Comparison of ENCODE assay signal across 13 mouse cellular contexts in genomic region chr11:105968948-105969347, GRCm38 (mm10). TPM values are rescaled to one million over a fixed set of nuclear protein-coding genes. Genes with fewer than 3 reads are reported as not detected.
A peak's percentile ranks its signal among the peaks of the same experiment; 100 is the strongest.
DNase-seq lines count a peak whose midpoint lies in the region; ATAC-seq and TF ChIP-seq lines count a peak whose summit lies in the region.
"Had no signal": no experiment of that assay in that cellular context is flagged by ENCODE, and none has a peak within 500 bp of the region (broad histone marks: within the 10 kb centered on the region; RNA-seq: fewer than 3 reads in every experiment).

No protein-coding gene starts in this region.

- WGBS in kidney, embryonic 14.5 days = 58% methylated on average over 10 of the region's 10 CpGs
- 44% methylated on average over 10 of the region's 10 CpGs for WGBS in embryonic facial prominence, embryonic 15.5 days
- WGBS in midbrain, embryonic 13.5 days = 47% methylated on average over 10 of the region's 10 CpGs

- intact Hi-C loops in left cerebral cortex, adult 2 months (cut with DNase I) = loop anchor here (1.0 kb wide), 1 partner anchor 42 kb away; no protein-coding TSS in a partner anchor

- DNase-seq in kidney, adult 18-20 months = peak; percentile 13
- no peak for DNase-seq in frontal cortex, postnatal 36 days (ENCODE audit: low spot score in 2 of 2)
- no peak for DNase-seq in left cerebral cortex, adult 2 months (ENCODE audit: extremely low spot score in 1 of 2, low spot score in 2 of 2)
- DNase-seq: right cerebral cortex, postnatal 25 days had no signal

- no peaks in the 10 kb centered on the region for H3K9me3 ChIP-seq in kidney, embryonic 14.5 days (ENCODE audit: control insufficient read depth, low read length)
- no peaks in the 10 kb centered on the region for H3K9me3 ChIP-seq in embryonic facial prominence, embryonic 15.5 days (replicated peaks)
- H3K9me3 ChIP-seq in midbrain, embryonic 13.5 days = no peaks in the 10 kb centered on the region

- ATAC-seq in kidney, embryonic 14.5 days (ENCODE audit: low FRiP score, low TSS enrichment) = no peak
- ATAC-seq in embryonic facial prominence, embryonic 15.5 days (ENCODE audit: insufficient number of reproducible peaks, low FRiP score, low TSS enrichment, low read depth) = no peak
- no peak for ATAC-seq in midbrain, embryonic 13.5 days
- ATAC-seq: activated CD4-positive, CD25-positive, alpha-beta regulatory T cell, adult 4 months had no signal

- H3K27me3 ChIP-seq in kidney, embryonic 14.5 days (ENCODE audit: control insufficient read depth, insufficient read depth, low read length) = peaks cover 39% of the 10 kb centered on the region
- H3K27me3 ChIP-seq in embryonic facial prominence, embryonic 15.5 days = peaks cover 40% of the 10 kb centered on the region
- peaks cover 50% of the 10 kb centered on the region for H3K27me3 ChIP-seq in midbrain, embryonic 13.5 days

- H3K4me2 ChIP-seq in kidney, embryonic 14.5 days (replicated peaks; ENCODE audit: low read depth, low read length) = no peak overlapping the region
- H3K4me2 ChIP-seq in embryonic facial prominence, embryonic 15.5 days (replicated peaks) = 0 out of 2 replicates have a peak overlapping the region, but pooled peaks have one; percentile 94
- H3K4me2 ChIP-seq in midbrain, embryonic 13.5 days (replicated peaks) = peak overlapping the region; percentile 88

- no peak for TF ChIP-seq CTCF in left cerebral cortex, adult 2 months (IDR thresholded peaks at IDR 0.05)

- H3K36me3 ChIP-seq in kidney, embryonic 14.5 days (ENCODE audit: control insufficient read depth, insufficient read depth, low read length) = no peaks in the 10 kb centered on the region
- no peaks in the 10 kb centered on the region for H3K36me3 ChIP-seq in embryonic facial prominence, embryonic 15.5 days
- no peaks in the 10 kb centered on the region for H3K36me3 ChIP-seq in midbrain, embryonic 13.5 days

- 0 out of 2 replicates have a peak, but pooled peaks cover 8% of the 10 kb centered on the region for H3K4me1 ChIP-seq in kidney, embryonic 14.5 days (ENCODE audit: control insufficient read depth, insufficient read depth, low read length)
- H3K4me1 ChIP-seq in brown adipose tissue, adult 24 weeks (ENCODE audit: control insufficient read depth, insufficient read depth, insufficient read length, low read length) = 0 out of 2 replicates have a peak, but pooled peaks cover 2% of the 10 kb centered on the region
- H3K4me1 ChIP-seq in embryonic facial prominence, embryonic 15.5 days = peaks cover 16% of the 10 kb centered on the region
- H3K4me1 ChIP-seq in midbrain, embryonic 13.5 days (replicated peaks) = peaks cover 16% of the 10 kb centered on the region

- H3K4me3 ChIP-seq in kidney, embryonic 14.5 days (ENCODE audit: low read length) = no peak overlapping the region
- peak overlapping the region; percentile 60 for H3K4me3 ChIP-seq in brown adipose tissue, adult 24 weeks (ENCODE audit: insufficient read depth, low read depth, low read length)
- H3K4me3 ChIP-seq in embryonic facial prominence, embryonic 15.5 days (replicated peaks) = no peak overlapping the region
- H3K4me3 ChIP-seq in midbrain, embryonic 13.5 days (replicated peaks) = no peak overlapping the region
- H3K4me3 ChIP-seq in left cerebral cortex, adult 2 months = no peak overlapping the region

- H3K27ac ChIP-seq in kidney, embryonic 14.5 days (ENCODE audit: low read depth, low read length) = no peak overlapping the region
- 0 out of 2 replicates have a peak overlapping the region, but pooled peaks have one; percentile 9 for H3K27ac ChIP-seq in brown adipose tissue, adult 24 weeks (replicated peaks; ENCODE audit: low read depth, low read length)
- H3K27ac ChIP-seq in embryonic facial prominence, embryonic 15.5 days (replicated peaks) = no peak overlapping the region
- H3K27ac ChIP-seq in midbrain, embryonic 13.5 days = no peak overlapping the region
- no peak overlapping the region for H3K27ac ChIP-seq in left cerebral cortex, adult 2 months

- H3K9ac ChIP-seq in kidney, embryonic 14.5 days (ENCODE audit: low read depth, low read length) = no peak overlapping the region
- no peak overlapping the region for H3K9ac ChIP-seq in embryonic facial prominence, embryonic 15.5 days
- peak overlapping the region; percentile 63 for H3K9ac ChIP-seq in midbrain, embryonic 13.5 days (replicated peaks)

RNA-seq across cellular contexts. Expression of gene Ace, which starts 1.2 kb away (rescaled TPM):
- 1.4 and 4.8 TPM in 2 replicates for polyA plus RNA-seq in kidney, embryonic 14.5 days (2014; fragmentation: Nextera tagmentation; extraction: Ambion mirVana)
- polyA plus RNA-seq in brown adipose tissue, adult 24 weeks (2012; ENCODE audit: insufficient read depth, insufficient read length, missing spikeins) = 13.6 and 14.6 TPM in 2 replicates
- 1.0 and 1.3 TPM in 2 replicates for polyA plus RNA-seq in embryonic facial prominence, embryonic 15.5 days (2015; fragmentation: Nextera tagmentation; extraction: Ambion mirVana)
- 1.5 and 1.8 TPM in 2 replicates for polyA plus RNA-seq in midbrain, embryonic 13.5 days (2015; fragmentation: Nextera tagmentation; extraction: Ambion mirVana)
- 10 to 100 TPM in 1 of 2 experiments, 1 to 10 TPM in 1; 9.1 to 13.0 TPM for total RNA-seq in left cerebral cortex, adult 2 months (2021)
- total RNA-seq: granulocyte monocyte progenitor cell, adult 5-6 weeks had no signal

RNA-seq across cellular contexts. Expression of gene Cyb561, which starts 15.8 kb away (rescaled TPM):
- polyA plus RNA-seq in kidney, embryonic 14.5 days (2014; fragmentation: Nextera tagmentation; extraction: Ambion mirVana) = 16.9 and 25.2 TPM in 2 replicates
- polyA plus RNA-seq in brown adipose tissue, adult 24 weeks (2012; ENCODE audit: insufficient read depth, insufficient read length, missing spikeins) = 1.1 and 2.3 TPM in 2 replicates
- 29.5 and 34.6 TPM in 2 replicates for polyA plus RNA-seq in embryonic facial prominence, embryonic 15.5 days (2015; fragmentation: Nextera tagmentation; extraction: Ambion mirVana)
- polyA plus RNA-seq in midbrain, embryonic 13.5 days (2015; fragmentation: Nextera tagmentation; extraction: Ambion mirVana) = 35.5 and 37.6 TPM in 2 replicates
- total RNA-seq in left cerebral cortex, adult 2 months (2021) = 10 to 100 TPM; 87.9 to 92.8 TPM

RNA-seq across cellular contexts. Expression of gene Ace3, which starts 25.5 kb away (rescaled TPM):
- polyA plus RNA-seq in kidney, embryonic 14.5 days (2014; fragmentation: Nextera tagmentation; extraction: Ambion mirVana) = not detected in 2 replicates
- polyA plus RNA-seq in brown adipose tissue, adult 24 weeks (2012; ENCODE audit: insufficient read depth, insufficient read length, missing spikeins) = not detected in 2 replicates
- not detected in 2 replicates for polyA plus RNA-seq in embryonic facial prominence, embryonic 15.5 days (2015; fragmentation: Nextera tagmentation; extraction: Ambion mirVana)
- polyA plus RNA-seq in midbrain, embryonic 13.5 days (2015; fragmentation: Nextera tagmentation; extraction: Ambion mirVana) = not detected in 2 replicates
- not detected for total RNA-seq in left cerebral cortex, adult 2 months (2021)
- total RNA-seq: ES-E14; granulocyte monocyte progenitor cell, adult 5-6 weeks; left cerebral cortex, postnatal 14 days had no signal
- polyA plus RNA-seq: activated CD4-positive, CD25-positive, alpha-beta regulatory T cell, adult 4 months; large intestine, adult 2 months had no signal

RNA-seq across cellular contexts. Expression of gene Kcnh6, which starts 39.0 kb away (rescaled TPM):
- polyA plus RNA-seq in kidney, embryonic 14.5 days (2014; fragmentation: Nextera tagmentation; extraction: Ambion mirVana) = 0.10 and 0.14 TPM in 2 replicates
- not detected in 2 replicates for polyA plus RNA-seq in brown adipose tissue, adult 24 weeks (2012; ENCODE audit: insufficient read depth, insufficient read length, missing spikeins)
- 0.76 and 0.98 TPM in 2 replicates for polyA plus RNA-seq in embryonic facial prominence, embryonic 15.5 days (2015; fragmentation: Nextera tagmentation; extraction: Ambion mirVana)
- polyA plus RNA-seq in midbrain, embryonic 13.5 days (2015; fragmentation: Nextera tagmentation; extraction: Ambion mirVana) = 0.75 and 0.90 TPM in 2 replicates
- 1 to 10 TPM; 2.3 to 2.4 TPM for total RNA-seq in left cerebral cortex, adult 2 months (2021)
- total RNA-seq: granulocyte monocyte progenitor cell, adult 5-6 weeks had no signal
- polyA plus RNA-seq: activated CD4-positive, CD25-positive, alpha-beta regulatory T cell, adult 4 months had no signal
